Mouse (Mus musculus): Measurements from ENCODE around the gene Kcnmb1. TPM values are rescaled to one million over a fixed set of nuclear protein-coding genes. Genes with fewer than 3 reads are reported as not detected.

The Kcnmb1 gene
- 0.83 and 1.0 TPM in 2 replicates for polyA plus RNA-seq (2015; fragmentation: Nextera tagmentation; extraction: Ambion mirVana)

DNA sequence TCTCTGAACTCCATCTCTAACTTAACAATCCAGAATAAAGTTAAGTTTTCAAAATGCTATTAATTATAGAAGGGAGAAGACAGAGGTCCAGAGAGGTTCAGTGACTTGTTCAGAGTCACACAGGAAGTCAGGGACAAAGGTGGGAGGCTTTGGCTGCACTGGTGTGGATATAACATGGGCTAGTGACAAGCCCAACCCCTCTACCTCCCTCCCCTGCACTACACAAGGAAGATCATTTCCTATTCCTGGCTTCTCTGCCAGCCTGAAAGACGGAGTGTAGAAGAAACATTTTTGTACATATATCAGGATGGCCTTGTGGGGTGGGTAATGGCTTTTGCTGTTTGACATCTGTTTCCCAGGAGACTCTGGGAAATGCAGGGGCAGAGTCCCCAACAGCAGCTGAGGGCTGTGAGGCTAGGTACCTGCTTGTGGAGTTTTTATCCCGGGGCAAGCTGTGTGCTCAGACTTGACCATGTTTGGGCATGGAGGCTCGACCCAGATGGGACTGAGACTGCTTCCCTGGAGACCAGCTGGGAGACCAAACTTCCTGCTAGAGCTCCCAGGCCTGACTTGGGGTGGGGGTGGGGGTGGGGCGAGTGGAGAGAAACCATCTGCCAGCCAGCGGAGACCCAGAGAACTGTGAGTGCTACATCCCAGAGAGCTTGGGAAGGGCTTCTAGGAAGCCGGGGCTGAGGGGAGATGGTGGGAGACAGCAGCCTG, at the start of gene Kcnmb1:
Gene Kcnmb1, plus strand, starts transcription at position 326 of the 720 bp plus-strand sequence.
- no peaks in the 10 kb centered on the region for H3K36me3 ChIP-seq (ENCODE audit: control insufficient read depth, insufficient read depth)
- ATAC-seq (replicated peaks; ENCODE audit: extremely low read depth, insufficient read depth, low FRiP score): 0 out of 2 replicates have a peak, but pooled peaks have one; percentile 33
- no peak within 1 kb of the TSS for H3K27ac ChIP-seq (ENCODE audit: low read length)
- peak within 1 kb of the TSS; percentile 13; the same call in 1 of the 2 replicates for H3K4me2 ChIP-seq (ENCODE audit: low read depth, low read length)
- H3K4me3 ChIP-seq (ENCODE audit: low read length): no peak within 1 kb of the TSS
- H3K9me3 ChIP-seq (replicated peaks; ENCODE audit: control insufficient read depth, low read length): no peaks in the 10 kb centered on the region
- peaks cover 6% of the 10 kb centered on the region for H3K4me1 ChIP-seq (ENCODE audit: control insufficient read depth, insufficient read depth, low read length)
- WGBS: 9% methylated on average over 6 of the region's 6 CpGs
- H3K9ac ChIP-seq (ENCODE audit: low read length): no peak within 1 kb of the TSS
- H3K27me3 ChIP-seq (ENCODE audit: control insufficient read depth, insufficient read depth, low read length): no peaks in the 10 kb centered on the region

DNA sequence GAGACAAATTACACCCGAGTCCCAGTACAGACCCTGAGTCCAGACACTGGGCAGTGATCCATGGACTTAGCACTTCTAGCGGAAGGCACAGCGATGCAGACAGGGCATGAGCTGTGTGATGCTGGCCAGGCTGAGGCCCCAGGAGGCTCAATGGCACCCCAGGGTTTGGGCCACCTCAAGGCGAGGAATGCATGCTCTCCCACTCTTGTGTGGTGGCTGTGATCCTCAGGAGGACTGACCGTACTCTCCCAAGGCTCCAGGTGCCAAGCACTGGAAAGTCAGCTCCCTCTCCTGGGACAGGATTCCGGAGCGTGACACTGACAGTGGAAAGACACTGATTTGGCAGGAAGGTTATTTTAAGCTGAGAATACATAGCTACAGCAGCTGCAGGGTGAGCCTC, 49.8 kb upstream of the Kcnmb1 start:
- Histone ChIP-seq H3K27me3 (ENCODE audit: control insufficient read depth, insufficient read depth, low read length) (0 out of 2 replicates have a peak, but pooled peaks cover 2% of the 10 kb centered on the region), H3K27ac (ENCODE audit: low read length) (no peak overlapping the region), H3K9ac (ENCODE audit: low read length) (no peak overlapping the region), H3K4me3 (ENCODE audit: low read length) (no peak overlapping the region), H3K9me3 (replicated peaks; ENCODE audit: control insufficient read depth, low read length) (no peaks in the 10 kb centered on the region), H3K4me2 (ENCODE audit: low read depth, low read length) (no peak overlapping the region), H3K36me3 (ENCODE audit: control insufficient read depth, insufficient read depth) (no peaks in the 10 kb centered on the region), H3K4me1 (ENCODE audit: control insufficient read depth, insufficient read depth, low read length) (0 out of 2 replicates have a peak, but pooled peaks cover 3% of the 10 kb centered on the region)
- WGBS: 54% methylated on average over 7 of the region's 7 CpGs
- no peak for ATAC-seq (replicated peaks; ENCODE audit: extremely low read depth, insufficient read depth, low FRiP score)

DNA sequence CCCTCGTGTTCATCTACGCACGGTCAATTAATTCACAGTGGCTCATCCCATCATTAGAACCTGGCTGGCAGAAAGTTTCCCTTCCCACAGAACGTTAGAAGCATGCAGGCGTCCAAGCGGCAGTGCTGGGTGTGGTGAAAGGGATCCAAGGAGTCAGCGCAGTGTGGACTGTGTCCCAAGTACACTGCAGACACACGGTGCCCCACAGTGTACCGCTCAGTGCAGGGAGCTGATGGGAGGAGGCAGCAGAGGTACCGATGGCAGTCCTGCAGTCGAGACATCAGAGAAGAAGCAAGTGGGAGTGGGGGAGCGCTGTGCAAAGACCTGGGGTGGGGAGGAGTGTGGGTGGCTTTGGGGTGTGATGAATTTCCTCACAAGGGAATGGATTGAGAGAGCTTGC, 48.6 kb upstream of the Kcnmb1 start:
- Histone ChIP-seq H3K4me3 (ENCODE audit: low read length) (no peak overlapping the region), H3K36me3 (ENCODE audit: control insufficient read depth, insufficient read depth) (no peaks in the 10 kb centered on the region), H3K27ac (ENCODE audit: low read length) (no peak overlapping the region), H3K9ac (ENCODE audit: low read length) (no peak overlapping the region), H3K4me1 (ENCODE audit: control insufficient read depth, insufficient read depth, low read length) (0 out of 2 replicates have a peak, but pooled peaks cover 3% of the 10 kb centered on the region), H3K4me2 (ENCODE audit: low read depth, low read length) (no peak overlapping the region), H3K27me3 (ENCODE audit: control insufficient read depth, insufficient read depth, low read length) (0 out of 2 replicates have a peak, but pooled peaks cover 2% of the 10 kb centered on the region), H3K9me3 (replicated peaks; ENCODE audit: control insufficient read depth, low read length) (no peaks in the 10 kb centered on the region)
- WGBS: 76% methylated on average over 12 of the region's 12 CpGs
- no peak for ATAC-seq (replicated peaks; ENCODE audit: extremely low read depth, insufficient read depth, low FRiP score)

DNA sequence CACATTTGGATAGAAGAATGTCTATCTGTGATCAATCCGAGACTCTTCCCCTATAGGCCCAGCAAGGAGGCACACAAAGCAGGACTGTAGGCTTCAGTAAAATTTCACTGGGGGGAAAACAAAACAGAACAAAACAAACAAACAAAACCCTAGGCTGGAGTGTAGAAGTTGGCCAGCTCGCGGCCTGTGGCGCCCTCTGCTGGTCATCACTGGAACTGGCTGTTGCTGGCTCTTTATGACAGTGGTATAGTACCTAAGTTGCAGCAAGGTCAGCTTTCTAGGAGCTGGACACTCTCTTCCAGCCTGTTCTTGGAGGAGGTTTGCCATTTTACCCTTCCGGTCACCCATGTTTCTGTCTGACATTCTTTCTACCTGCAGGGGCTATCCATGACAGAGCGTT, 45.2 kb upstream of the Kcnmb1 start:
- 22% methylated on average over 6 of the region's 6 CpGs for WGBS
- Histone ChIP-seq H3K4me2 (ENCODE audit: low read depth, low read length) (no peak overlapping the region), H3K9me3 (replicated peaks; ENCODE audit: control insufficient read depth, low read length) (no peaks in the 10 kb centered on the region), H3K9ac (ENCODE audit: low read length) (no peak overlapping the region), H3K4me3 (ENCODE audit: low read length) (no peak overlapping the region), H3K27me3 (ENCODE audit: control insufficient read depth, insufficient read depth, low read length) (0 out of 2 replicates have a peak, but pooled peaks cover 2% of the 10 kb centered on the region), H3K36me3 (ENCODE audit: control insufficient read depth, insufficient read depth) (no peaks in the 10 kb centered on the region), H3K27ac (ENCODE audit: low read length) (no peak overlapping the region), H3K4me1 (ENCODE audit: control insufficient read depth, insufficient read depth, low read length) (no peaks in the 10 kb centered on the region)
- no peak for ATAC-seq (replicated peaks; ENCODE audit: extremely low read depth, insufficient read depth, low FRiP score)

DNA sequence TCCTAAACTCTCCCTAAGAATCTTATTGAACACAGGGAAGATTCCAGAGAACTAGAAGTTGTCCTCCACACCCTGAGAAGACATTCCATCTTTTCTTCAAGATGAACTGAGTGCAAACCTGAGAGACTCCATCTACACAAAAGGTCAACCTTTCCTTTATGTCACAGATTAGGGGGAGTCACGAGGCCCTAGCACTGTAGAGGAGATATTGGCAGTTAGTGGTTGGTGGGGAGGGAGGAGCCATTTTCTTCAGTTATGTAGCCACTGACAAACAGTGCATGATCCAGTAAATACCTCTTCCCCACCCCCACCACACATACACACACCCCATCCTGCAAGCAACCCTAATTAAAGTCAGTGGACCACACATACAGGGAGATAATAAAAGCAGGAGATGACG, 44.4 kb upstream of the Kcnmb1 start:
- Histone ChIP-seq H3K9ac (ENCODE audit: low read length) (no peak overlapping the region), H3K4me3 (ENCODE audit: low read length) (no peak overlapping the region), H3K27me3 (ENCODE audit: control insufficient read depth, insufficient read depth, low read length) (0 out of 2 replicates have a peak, but pooled peaks cover 2% of the 10 kb centered on the region), H3K4me2 (ENCODE audit: low read depth, low read length) (no peak overlapping the region), H3K27ac (ENCODE audit: low read length) (no peak overlapping the region), H3K9me3 (replicated peaks; ENCODE audit: control insufficient read depth, low read length) (no peaks in the 10 kb centered on the region), H3K36me3 (ENCODE audit: control insufficient read depth, insufficient read depth) (no peaks in the 10 kb centered on the region), H3K4me1 (ENCODE audit: control insufficient read depth, insufficient read depth, low read length) (no peaks in the 10 kb centered on the region)
- WGBS: 40% methylated on average over 2 of the region's 2 CpGs
- no peak for ATAC-seq (replicated peaks; ENCODE audit: extremely low read depth, insufficient read depth, low FRiP score)

DNA sequence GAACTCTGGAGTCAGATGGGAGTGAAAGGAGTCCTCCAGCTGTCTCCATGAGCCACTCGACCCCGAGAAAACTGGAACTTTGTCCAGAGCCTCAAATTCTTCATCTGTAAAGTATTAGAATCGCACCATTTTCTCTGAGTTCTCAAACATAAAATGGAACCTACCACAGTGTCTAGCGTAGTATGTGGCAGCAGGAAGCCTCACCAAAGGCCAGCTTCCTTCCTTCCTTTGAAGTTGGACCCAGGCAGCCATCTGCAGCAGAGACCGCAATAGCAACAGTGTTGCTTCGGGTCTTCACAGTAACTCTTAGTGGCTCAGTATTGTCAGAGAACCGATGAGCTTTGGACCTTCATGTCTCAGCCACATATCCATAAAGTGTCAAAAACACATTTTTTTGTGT, 43.0 kb upstream of the Kcnmb1 start:
- WGBS: 72% methylated on average over 7 of the region's 7 CpGs
- Histone ChIP-seq H3K9ac (ENCODE audit: low read length) (no peak overlapping the region), H3K4me1 (ENCODE audit: control insufficient read depth, insufficient read depth, low read length) (no peaks in the 10 kb centered on the region), H3K27ac (ENCODE audit: low read length) (no peak overlapping the region), H3K4me3 (ENCODE audit: low read length) (no peak overlapping the region), H3K36me3 (ENCODE audit: control insufficient read depth, insufficient read depth) (no peaks in the 10 kb centered on the region), H3K4me2 (ENCODE audit: low read depth, low read length) (no peak overlapping the region), H3K27me3 (ENCODE audit: control insufficient read depth, insufficient read depth, low read length) (0 out of 2 replicates have a peak, but pooled peaks cover 2% of the 10 kb centered on the region), H3K9me3 (replicated peaks; ENCODE audit: control insufficient read depth, low read length) (no peaks in the 10 kb centered on the region)
- ATAC-seq (replicated peaks; ENCODE audit: extremely low read depth, insufficient read depth, low FRiP score): no peak

DNA sequence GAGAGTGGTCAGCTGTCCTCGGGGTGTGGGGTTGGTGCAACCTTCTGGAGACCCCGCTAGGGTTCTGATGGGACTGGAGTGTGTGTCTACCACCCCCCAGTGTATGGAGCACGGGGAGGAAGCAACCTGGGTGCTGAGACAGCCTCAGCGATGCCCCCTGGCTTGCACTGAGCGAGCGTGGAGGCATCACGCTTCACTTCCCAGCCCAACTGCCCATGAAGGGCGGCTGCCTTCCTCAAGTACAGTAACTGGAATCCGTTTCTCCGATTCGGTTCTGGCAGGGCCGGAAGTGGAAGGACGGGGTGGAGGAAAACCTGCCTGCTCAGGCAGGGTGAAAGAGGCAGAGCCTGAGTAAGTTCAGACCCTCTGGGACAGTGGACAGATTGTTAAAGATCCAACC, 41.4 kb upstream of the Kcnmb1 start:
- ATAC-seq (replicated peaks; ENCODE audit: extremely low read depth, insufficient read depth, low FRiP score): no peak
- Histone ChIP-seq H3K4me2 (ENCODE audit: low read depth, low read length) (no peak overlapping the region), H3K4me3 (ENCODE audit: low read length) (no peak overlapping the region), H3K36me3 (ENCODE audit: control insufficient read depth, insufficient read depth) (no peaks in the 10 kb centered on the region), H3K4me1 (ENCODE audit: control insufficient read depth, insufficient read depth, low read length) (no peaks in the 10 kb centered on the region), H3K27ac (ENCODE audit: low read length) (no peak overlapping the region), H3K27me3 (ENCODE audit: control insufficient read depth, insufficient read depth, low read length) (0 out of 2 replicates have a peak, but pooled peaks cover 2% of the 10 kb centered on the region), H3K9me3 (replicated peaks; ENCODE audit: control insufficient read depth, low read length) (no peaks in the 10 kb centered on the region), H3K9ac (ENCODE audit: low read length) (no peak overlapping the region)
- WGBS: 76% methylated on average over 13 of the region's 13 CpGs

DNA sequence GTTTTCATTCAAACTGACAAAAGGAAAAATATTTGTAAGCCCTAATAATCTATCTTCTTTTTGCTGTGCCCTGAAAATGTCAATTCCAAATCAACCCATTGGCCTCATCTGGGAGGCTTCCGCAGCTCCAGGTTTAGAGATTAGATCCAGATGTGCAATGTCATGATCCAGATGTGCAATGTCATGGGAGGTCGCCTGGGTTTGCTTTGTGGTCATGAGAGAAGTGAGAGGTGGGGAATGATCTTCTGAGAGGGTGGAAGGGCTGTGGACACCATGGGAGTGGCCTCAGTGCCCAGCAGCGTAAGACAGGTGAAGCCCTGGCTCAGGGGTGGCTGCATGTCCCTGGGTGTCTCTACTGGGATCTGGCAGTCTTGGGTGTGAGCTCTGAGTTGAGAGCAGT, 39.8 kb upstream of the Kcnmb1 start:
- no peak for ATAC-seq (replicated peaks; ENCODE audit: extremely low read depth, insufficient read depth, low FRiP score)
- H3K4me1 ChIP-seq (ENCODE audit: control insufficient read depth, insufficient read depth, low read length): no peaks in the 10 kb centered on the region
- no peak overlapping the region for H3K27ac ChIP-seq (ENCODE audit: low read length)
- no peak overlapping the region for H3K4me3 ChIP-seq (ENCODE audit: low read length)
- 63% methylated on average over 3 of the region's 3 CpGs for WGBS
- H3K27me3 ChIP-seq (ENCODE audit: control insufficient read depth, insufficient read depth, low read length): no peaks in the 10 kb centered on the region
- H3K9me3 ChIP-seq (replicated peaks; ENCODE audit: control insufficient read depth, low read length): no peaks in the 10 kb centered on the region
- H3K36me3 ChIP-seq (ENCODE audit: control insufficient read depth, insufficient read depth): no peaks in the 10 kb centered on the region
- no peak overlapping the region for H3K9ac ChIP-seq (ENCODE audit: low read length)
- no peak overlapping the region for H3K4me2 ChIP-seq (ENCODE audit: low read depth, low read length)

DNA sequence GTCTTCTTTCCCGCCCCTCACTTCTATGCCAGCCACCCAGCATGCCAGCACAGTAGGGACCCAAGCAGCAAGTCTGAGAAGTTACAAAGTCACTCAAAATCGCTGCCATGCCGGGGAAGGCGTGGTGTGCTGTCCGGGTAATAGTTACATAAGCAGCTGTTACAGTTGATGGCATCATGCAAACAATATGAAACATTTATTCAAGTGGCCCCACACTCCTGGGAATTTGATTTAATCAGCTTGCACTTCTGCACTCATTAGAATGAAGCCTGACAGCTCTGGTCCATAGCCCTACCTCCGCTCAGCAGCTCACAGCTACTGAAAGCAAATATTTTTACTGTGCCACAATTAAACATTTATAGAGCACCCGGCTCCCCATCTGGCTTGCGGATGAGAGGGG, 37.0 kb upstream of the Kcnmb1 start:
- WGBS: 75% methylated on average over 8 of the region's 8 CpGs

More for the DNA sequence above, 37.0 kb upstream of the Kcnmb1 start:
- no peaks in the 10 kb centered on the region for H3K4me1 ChIP-seq (ENCODE audit: control insufficient read depth, insufficient read depth, low read length)
- H3K4me2 ChIP-seq (ENCODE audit: low read depth, low read length): no peak overlapping the region
- no peak overlapping the region for H3K4me3 ChIP-seq (ENCODE audit: low read length)
- no peak overlapping the region for H3K27ac ChIP-seq (ENCODE audit: low read length)
- no peak for ATAC-seq (replicated peaks; ENCODE audit: extremely low read depth, insufficient read depth, low FRiP score)
- no peaks in the 10 kb centered on the region for H3K36me3 ChIP-seq (ENCODE audit: control insufficient read depth, insufficient read depth)
- no peak overlapping the region for H3K9ac ChIP-seq (ENCODE audit: low read length)
- H3K9me3 ChIP-seq (replicated peaks; ENCODE audit: control insufficient read depth, low read length): no peaks in the 10 kb centered on the region
- H3K27me3 ChIP-seq (ENCODE audit: control insufficient read depth, insufficient read depth, low read length): no peaks in the 10 kb centered on the region; the same call in 1 of the 2 replicates
